Mouse (Mus musculus): ENCODE results near the gene Usp26. TPM values are rescaled to one million over a fixed set of nuclear protein-coding genes. Genes with fewer than 3 reads are reported as not detected.

The Usp26 gene
- not detected in 2 replicates for polyA plus RNA-seq (2012; rRNA removed)

DNA sequence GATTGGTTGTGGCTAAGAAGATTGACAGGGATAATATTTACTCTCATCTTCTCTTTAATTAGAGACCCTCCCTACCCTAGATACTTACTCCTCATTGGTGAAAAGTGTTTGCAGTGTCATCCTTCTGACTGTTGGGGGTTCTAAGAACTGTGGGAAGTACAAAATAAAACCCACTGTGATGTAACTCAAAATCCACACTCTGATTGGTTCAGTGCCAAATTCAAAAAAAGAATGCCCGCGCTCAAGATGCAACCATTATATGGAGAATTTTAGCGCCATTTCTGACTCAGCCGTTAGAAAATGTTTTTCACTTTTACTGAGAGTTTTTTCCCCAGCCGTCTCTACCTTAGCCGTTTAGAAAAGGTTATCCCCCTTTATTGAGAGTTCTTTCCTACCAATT is at the start of gene Usp26:
Usp26 (minus strand) TSS at position 101 of the 400 bp plus-strand sequence.

Other genes with a start within 250 kb of the Usp26 start
- gene Hs6st2, start 119.4 kb downstream of the Usp26 start, polyA plus RNA-seq (2012; rRNA removed): not detected in 2 replicates
- not detected in 2 replicates for gene 1700080O16Rik, start 171.5 kb upstream of the Usp26 start, polyA plus RNA-seq (2012; rRNA removed)

Measured in colon, adult 2 months (tissue).